Mouse (Mus musculus) right cerebral cortex, postnatal 25 days (tissue): ENCODE data around the gene Phf12.

Experiments used
- DNase-seq: peaks from one replicate; pipeline ENCODE4 v3.0.0; 2022

Phf12 gene

GRCm38 (mm10) chr11:78074666-78075065, 92.1 kb downstream of the Phf12 start:
- DNase-seq = no peak
